Mouse (Mus musculus): ENCODE data around the gene Tanc1. TPM values are rescaled to one million over a fixed set of nuclear protein-coding genes. Genes with fewer than 3 reads are reported as not detected.

Gene Tanc1
- polyA plus RNA-seq, 1 experiment from 2014 or later = 5.8 TPM

DNA sequence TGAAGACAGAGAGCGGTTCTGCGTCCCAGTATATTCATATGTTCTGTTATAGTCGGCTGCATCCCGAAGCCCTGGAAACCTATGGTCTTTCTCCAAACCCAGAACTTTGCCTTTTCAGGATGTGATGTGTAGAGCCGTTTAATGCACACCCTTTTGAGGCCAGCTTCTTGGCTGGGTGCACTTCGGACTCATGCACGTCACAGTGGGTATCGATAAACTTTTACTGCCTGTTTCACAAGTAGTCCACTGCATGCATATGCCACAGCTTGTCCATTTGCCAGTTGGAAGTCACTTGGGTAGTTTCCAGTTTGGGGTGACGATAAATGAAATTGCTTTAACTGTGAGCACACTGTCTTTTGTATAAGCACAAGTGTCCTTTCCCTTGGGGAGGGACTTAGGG lies 135.9 kb downstream of the Tanc1 start:
- H3K4me3 ChIP-seq (ENCODE audit: inconsistent target) = no peak overlapping the region

DNA sequence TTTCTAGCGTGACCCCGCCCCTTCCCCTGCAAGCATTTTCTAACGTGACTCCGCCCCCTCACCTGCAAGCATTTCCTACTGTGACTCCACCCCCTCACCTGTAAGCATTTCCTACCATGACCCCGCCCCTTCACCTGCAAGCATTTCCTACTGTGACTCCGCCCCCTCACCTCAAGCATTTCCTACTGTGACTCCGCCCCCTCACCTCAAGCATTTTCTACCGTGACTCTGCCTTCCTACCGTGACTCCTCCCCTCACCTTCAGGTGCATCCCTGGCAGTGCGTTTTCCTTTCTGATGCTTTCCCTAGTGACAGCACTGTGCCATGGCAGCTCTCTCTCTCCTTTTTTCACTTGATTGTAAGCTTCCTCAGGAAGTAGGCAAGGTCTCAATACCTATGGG lies 137.5 kb downstream of the Tanc1 start:
- no peaks in the 10 kb centered on the region for H3K79me2 ChIP-seq (ENCODE audit: inconsistent target)
- 44% methylated on average over 9 of the region's 10 CpGs for WGBS (ENCODE audit: missing documents)

More for the DNA sequence above, 135.9 kb downstream of the Tanc1 start:
- WGBS (ENCODE audit: missing documents) = 94% methylated on average over 9 of the region's 9 CpGs
- H3K27ac ChIP-seq = no peak overlapping the region
- H3K79me2 ChIP-seq (ENCODE audit: inconsistent target) = no peaks in the 10 kb centered on the region
- no peaks in the 10 kb centered on the region for H3K36me3 ChIP-seq (ENCODE audit: inconsistent target)

DNA sequence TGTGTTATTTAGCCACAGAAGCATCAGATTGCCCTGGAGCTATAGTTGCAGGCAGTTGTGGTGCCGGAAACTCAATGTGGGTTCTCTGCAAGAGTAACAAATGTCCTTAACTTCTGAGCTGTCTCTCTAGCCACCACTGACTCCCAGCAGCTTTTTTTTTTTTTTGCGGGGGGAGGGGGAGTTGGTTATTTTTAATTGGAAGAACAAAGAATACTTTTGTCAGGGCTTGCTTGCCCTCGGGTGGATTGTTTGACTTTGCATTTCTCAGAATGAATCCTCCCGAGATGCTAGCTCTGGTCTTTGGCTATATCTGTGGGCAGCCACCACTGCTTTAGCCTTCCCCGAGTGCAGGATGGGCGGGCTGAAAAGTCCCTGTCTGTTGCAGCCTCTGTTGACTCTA lies 139.3 kb downstream of the Tanc1 start:
- no peak overlapping the region for H3K27ac ChIP-seq

More for the DNA sequence above, 137.5 kb downstream of the Tanc1 start:
- H3K36me3 ChIP-seq (ENCODE audit: inconsistent target) = no peaks in the 10 kb centered on the region
- H3K27ac ChIP-seq = no peak overlapping the region
- H3K4me3 ChIP-seq (ENCODE audit: inconsistent target) = no peak overlapping the region

DNA sequence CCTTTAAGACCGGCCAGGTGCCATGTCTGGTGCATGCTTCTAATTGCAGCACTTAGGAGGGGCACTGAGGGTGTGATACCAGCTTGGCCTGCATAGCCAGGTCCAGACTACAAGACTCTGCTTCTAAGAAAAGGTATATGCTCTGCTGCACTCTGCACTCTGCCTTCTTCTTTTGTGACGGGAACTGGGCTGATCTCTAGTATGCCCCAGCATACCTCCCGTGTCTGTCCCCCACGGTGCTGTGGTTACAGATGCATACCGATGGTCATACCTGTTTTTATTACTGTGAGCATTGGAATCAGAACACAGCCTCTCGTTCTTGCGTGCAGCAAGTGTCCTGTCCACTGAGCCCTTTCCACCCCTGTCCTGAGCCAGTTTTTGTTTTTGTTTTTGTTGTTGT lies 140.3 kb downstream of the Tanc1 start:
- Histone ChIP-seq H3K79me2 (ENCODE audit: inconsistent target) (no peaks in the 10 kb centered on the region), H3K27ac (no peak overlapping the region), H3K36me3 (ENCODE audit: inconsistent target) (no peaks in the 10 kb centered on the region), H3K4me3 (ENCODE audit: inconsistent target) (no peak overlapping the region)
- WGBS (ENCODE audit: missing documents) = 85% methylated on average over 7 of the region's 7 CpGs

More for the DNA sequence above, 139.3 kb downstream of the Tanc1 start:
- Histone ChIP-seq H3K79me2 (ENCODE audit: inconsistent target) (no peaks in the 10 kb centered on the region), H3K36me3 (ENCODE audit: inconsistent target) (no peaks in the 10 kb centered on the region), H3K4me3 (ENCODE audit: inconsistent target) (no peak overlapping the region)
- WGBS (ENCODE audit: missing documents) = 94% methylated on average over 5 of the region's 6 CpGs

DNA sequence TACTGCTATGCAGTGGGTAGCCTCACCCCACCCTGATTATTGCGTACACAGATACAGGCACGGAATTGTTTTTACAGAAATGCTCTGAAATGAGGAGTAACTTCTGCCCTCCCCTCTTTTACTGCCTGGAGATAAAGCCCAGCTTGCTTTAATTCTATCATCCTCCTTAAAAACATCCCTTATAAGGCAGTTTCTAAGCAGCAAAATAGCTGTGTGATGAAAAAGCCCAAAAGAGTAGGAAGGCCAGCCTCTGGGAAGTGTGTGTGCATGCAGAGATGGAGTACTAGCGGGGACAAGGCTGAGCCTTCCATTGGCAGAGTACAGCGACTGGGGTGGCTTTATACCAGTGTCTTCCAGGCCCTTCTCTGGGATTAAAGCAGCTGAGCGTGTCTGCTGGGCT lies 140.9 kb downstream of the Tanc1 start:
- H3K79me2 ChIP-seq (ENCODE audit: inconsistent target) = no peaks in the 10 kb centered on the region
- no peaks in the 10 kb centered on the region for H3K36me3 ChIP-seq (ENCODE audit: inconsistent target)
- WGBS (ENCODE audit: missing documents) = 93% methylated on average over 5 of the region's 5 CpGs
- no peak overlapping the region for H3K27ac ChIP-seq
- no peak overlapping the region for H3K4me3 ChIP-seq (ENCODE audit: inconsistent target)

DNA sequence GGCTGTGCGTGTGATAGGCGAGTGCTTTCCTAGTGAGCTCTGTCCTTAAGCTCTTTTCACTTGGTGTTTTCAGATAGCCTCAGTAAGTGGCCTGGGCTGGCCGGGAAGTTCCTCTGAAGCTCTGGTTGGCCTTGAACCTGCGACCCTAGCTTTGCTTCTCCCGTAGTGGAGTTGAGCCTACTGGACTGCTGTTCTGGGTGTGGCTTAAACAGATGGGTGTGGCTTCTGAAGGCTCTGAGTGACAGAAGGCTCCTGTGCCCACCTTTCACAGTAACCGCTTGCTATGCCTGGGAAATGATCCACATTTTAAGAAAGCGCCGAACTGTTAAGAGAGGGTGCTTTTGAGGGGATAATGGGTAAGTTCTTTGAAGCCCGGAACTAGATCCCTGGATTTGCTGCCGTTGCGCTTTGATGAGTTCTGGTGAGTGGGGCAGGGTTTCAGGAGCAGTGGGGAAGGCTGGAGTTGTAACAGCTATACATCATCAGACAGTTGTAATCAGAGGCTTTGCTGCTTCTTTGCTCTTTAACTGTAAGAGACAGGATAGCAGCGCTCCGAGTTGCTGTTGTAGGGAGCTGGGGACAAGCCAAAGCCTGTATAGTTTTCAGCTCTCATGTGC lies 144.4 kb downstream of the Tanc1 start:
- no peak overlapping the region for H3K27ac ChIP-seq
- H3K36me3 ChIP-seq (ENCODE audit: inconsistent target) = no peaks in the 10 kb centered on the region
- no peak overlapping the region for H3K4me3 ChIP-seq (ENCODE audit: inconsistent target)
- no peaks in the 10 kb centered on the region for H3K79me2 ChIP-seq (ENCODE audit: inconsistent target)
- 91% methylated on average over 13 of the region's 13 CpGs for WGBS (ENCODE audit: missing documents)

DNA sequence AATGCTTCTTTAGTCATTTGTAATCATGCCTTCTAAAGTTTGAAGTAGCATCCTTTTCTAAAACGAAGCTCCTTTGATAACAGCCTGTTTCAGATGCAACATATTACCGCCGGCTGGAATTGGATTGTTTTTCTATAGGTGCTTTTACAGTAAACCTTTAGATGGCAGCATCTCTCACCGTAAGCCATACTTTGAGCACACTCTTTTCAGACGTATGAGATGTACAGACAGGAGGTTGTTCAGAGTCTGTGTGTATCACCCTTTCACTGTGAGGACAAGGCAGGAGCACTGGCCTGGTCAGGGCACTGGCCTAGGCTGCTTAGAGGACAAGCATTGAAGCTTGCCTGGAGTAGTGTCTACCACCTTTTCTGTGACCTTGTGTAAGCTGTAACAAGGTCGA lies 145.2 kb downstream of the Tanc1 start:
- H3K4me3 ChIP-seq (ENCODE audit: inconsistent target) = no peak overlapping the region
- no peaks in the 10 kb centered on the region for H3K36me3 ChIP-seq (ENCODE audit: inconsistent target)
- H3K27ac ChIP-seq = no peak overlapping the region
- H3K79me2 ChIP-seq (ENCODE audit: inconsistent target) = no peaks in the 10 kb centered on the region
- WGBS (ENCODE audit: missing documents) = 75% methylated on average over 6 of the region's 6 CpGs

DNA sequence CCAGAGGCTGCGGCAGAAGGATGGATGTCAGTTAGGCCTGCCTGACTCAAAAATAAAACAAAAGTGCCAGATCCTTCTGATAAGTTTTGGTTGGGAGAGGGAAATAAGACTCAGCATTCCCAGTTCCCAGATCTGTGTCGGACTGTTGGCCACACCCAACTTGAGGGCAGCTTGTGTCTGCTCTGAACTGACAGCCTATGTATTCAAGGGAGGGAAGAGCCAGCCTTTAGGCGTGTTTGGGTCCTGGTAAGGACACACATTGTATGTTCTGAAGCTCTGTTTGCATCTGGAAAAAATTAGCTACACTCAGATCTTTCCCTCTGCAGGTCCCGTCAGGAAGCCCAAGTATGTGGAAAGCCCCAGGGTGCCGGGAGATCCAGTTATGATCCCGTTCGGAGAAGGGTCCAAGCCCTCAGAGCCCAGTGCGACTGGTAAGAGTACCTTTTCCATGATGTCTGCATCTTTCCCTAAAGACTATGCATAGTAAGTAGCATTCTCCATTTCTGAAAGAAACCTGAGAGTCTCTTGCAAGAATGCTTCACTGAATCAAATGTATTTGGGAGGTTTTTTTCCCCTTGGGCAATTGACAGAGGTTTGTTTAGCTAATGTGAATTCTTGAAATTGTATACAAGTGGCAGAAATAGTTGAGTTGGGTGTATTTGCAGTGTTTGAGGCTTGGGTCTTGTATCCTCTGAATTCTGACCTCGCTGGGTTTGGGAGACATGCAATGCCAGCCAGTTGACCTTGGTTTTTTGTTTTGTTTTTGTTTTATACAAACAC lies 146.5 kb downstream of the Tanc1 start:
- no peak overlapping the region for H3K27ac ChIP-seq
- no peaks in the 10 kb centered on the region for H3K79me2 ChIP-seq (ENCODE audit: inconsistent target)
- H3K4me3 ChIP-seq (ENCODE audit: inconsistent target) = no peak overlapping the region
- WGBS (ENCODE audit: missing documents) = 98% methylated on average over 9 of the region's 9 CpGs
- no peaks in the 10 kb centered on the region for H3K36me3 ChIP-seq (ENCODE audit: inconsistent target)

DNA sequence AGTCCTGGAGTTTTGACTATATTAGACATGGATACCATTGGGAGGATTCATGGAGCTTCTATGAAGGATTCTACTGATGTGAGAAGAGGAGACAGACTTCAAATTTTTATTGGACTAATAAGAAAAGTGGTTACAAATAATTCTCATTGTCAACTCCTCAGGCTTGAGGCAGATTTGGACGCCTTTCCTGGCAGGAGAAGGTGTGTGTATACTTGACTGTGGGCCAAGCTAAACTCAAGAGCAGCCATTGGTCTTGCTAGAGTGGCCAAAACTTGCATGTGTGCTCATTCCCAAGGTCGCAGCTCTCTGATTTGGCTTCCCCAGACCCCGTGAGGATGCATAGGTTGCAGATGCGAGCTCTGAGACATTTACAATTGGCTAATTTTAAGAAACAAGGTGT lies 148.9 kb downstream of the Tanc1 start:
- Histone ChIP-seq H3K79me2 (ENCODE audit: inconsistent target) (no peaks in the 10 kb centered on the region), H3K36me3 (ENCODE audit: inconsistent target) (no peaks in the 10 kb centered on the region), H3K4me3 (ENCODE audit: inconsistent target) (no peak overlapping the region), H3K27ac (no peak overlapping the region)
- 96% methylated on average over 4 of the region's 4 CpGs for WGBS (ENCODE audit: missing documents)

DNA sequence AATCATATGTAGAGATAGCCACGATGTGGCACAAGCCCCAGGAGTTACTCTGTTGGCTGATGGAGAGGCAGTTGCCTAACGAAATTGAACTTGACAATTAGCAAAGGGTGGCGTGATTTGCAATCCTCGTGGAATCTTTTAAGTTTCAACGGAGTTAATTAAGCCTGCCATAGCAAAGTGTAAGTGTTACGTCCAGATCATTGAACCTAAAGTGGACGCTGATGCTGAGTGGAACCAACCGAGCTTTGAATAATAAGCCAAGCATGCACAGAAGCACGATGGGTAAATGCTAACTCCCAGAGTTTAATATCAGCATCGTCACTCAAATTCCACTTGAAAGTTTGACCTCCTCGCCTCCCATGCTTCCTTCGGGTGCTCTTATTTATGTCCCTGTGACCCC lies 149.3 kb downstream of the Tanc1 start:
- 92% methylated on average over 12 of the region's 12 CpGs for WGBS (ENCODE audit: missing documents)
- H3K36me3 ChIP-seq (ENCODE audit: inconsistent target) = no peaks in the 10 kb centered on the region
- no peak overlapping the region for H3K4me3 ChIP-seq (ENCODE audit: inconsistent target)
- H3K79me2 ChIP-seq (ENCODE audit: inconsistent target) = no peaks in the 10 kb centered on the region
- no peak overlapping the region for H3K27ac ChIP-seq

DNA sequence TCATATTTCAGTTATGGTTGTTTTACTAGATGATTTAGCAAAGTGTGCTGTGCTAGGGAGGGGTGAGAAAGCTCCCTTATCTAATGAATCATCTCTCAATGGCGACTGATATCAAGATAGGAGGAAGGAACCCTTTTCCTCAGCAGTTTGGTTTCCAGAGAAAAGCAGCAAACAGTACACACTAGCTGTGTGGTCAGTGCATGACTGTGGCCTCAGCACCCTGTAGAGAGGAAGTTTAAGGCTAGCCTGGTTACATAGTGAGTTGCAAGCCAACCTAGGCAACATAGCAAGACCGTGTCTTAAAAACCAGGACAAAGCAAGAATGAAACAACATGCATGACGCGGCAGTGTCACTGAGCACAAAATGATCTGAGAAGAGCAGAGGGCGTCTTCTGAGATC lies 150.4 kb downstream of the Tanc1 start:
- Histone ChIP-seq H3K36me3 (ENCODE audit: inconsistent target) (no peaks in the 10 kb centered on the region), H3K4me3 (ENCODE audit: inconsistent target) (no peak overlapping the region), H3K79me2 (ENCODE audit: inconsistent target) (no peaks in the 10 kb centered on the region), H3K27ac (no peak overlapping the region)
- WGBS (ENCODE audit: missing documents) = 66% methylated on average over 5 of the region's 5 CpGs

DNA sequence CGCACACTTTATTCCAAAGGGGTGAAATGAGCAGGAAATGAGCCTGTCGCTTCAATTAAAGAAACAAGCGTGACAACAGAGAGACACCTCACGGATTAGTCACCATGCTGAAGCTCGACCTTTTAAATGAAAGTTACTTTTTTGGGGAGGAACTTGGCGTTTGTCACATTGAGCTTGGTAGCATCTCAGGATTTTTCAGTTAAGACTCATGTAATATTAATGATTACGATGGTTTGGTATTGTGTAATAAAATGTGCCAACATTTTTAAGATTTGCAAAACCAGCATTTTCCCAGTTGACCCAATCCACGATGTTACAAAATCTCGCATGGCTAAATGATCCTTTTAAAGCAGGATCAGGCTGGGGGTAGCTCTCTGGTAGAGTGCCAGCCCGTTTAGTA lies 153.8 kb downstream of the Tanc1 start:
- Histone ChIP-seq H3K4me3 (ENCODE audit: inconsistent target) (no peak overlapping the region), H3K27ac (no peak overlapping the region), H3K36me3 (ENCODE audit: inconsistent target) (no peaks in the 10 kb centered on the region), H3K79me2 (ENCODE audit: inconsistent target) (no peaks in the 10 kb centered on the region)
- 63% methylated on average over 10 of the region's 10 CpGs for WGBS (ENCODE audit: missing documents)

DNA sequence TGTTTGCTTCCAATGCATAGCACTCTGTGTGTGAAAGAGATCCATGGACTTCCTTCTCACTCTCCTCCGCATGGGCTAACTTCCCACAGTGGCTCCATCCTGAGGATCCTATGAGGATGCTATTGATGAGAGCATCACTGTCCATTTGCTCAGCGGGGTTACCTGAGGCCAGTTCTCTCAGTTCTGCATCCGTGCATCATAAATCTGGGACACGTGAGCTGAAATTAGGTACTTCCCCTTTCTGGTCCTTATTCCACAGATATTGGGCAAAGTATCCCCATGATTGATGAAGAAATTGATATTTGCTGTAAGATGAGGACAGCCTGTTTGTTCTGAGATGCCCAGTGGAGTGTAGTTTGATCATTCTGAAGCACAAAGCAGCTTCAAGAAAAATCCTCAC lies 156.1 kb downstream of the Tanc1 start:
- no peaks in the 10 kb centered on the region for H3K36me3 ChIP-seq (ENCODE audit: inconsistent target)
- no peak overlapping the region for H3K4me3 ChIP-seq (ENCODE audit: inconsistent target)
- 79% methylated on average over 4 of the region's 4 CpGs for WGBS (ENCODE audit: missing documents)
- H3K79me2 ChIP-seq (ENCODE audit: inconsistent target) = no peaks in the 10 kb centered on the region
- no peak overlapping the region for H3K27ac ChIP-seq

DNA sequence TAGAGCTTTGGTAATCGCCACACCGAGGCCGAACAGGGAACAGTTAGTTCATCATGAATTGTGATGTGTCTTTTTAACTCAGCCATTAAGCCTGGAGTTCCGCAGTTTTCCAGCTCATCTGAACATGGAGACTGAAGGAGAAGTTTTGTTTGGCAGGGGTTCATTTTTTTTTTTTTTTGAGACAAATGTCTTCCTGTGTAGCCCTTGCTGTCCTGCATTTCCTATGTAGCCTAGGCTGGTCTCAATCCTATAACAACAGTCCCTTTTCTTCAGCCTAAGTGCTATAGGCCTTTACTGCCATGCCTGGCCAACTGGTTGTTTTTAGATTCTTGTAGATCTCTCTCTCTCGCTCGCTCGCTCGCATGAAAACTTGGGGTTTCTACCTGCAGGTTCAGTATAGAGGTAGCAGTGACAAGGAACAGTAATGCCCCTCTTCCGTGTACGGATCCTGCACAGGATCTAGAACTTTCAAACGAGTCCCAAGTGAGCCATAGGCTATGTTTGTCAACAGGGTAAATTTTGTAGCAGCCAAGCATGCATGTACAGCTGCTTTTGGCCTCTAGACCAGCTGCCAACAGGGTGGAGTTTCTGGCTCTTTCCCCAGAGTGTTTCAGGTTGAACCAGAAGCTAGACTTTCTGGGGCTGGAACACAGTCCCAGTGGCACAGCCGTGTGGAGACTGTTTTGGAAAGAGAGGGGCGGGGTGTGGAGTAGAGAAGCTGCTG lies 157.0 kb downstream of the Tanc1 start:
- Histone ChIP-seq H3K36me3 (ENCODE audit: inconsistent target) (no peaks in the 10 kb centered on the region), H3K27ac (no peak overlapping the region), H3K79me2 (ENCODE audit: inconsistent target) (no peaks in the 10 kb centered on the region), H3K4me3 (ENCODE audit: inconsistent target) (no peak overlapping the region)
- 89% methylated on average over 13 of the region's 13 CpGs for WGBS (ENCODE audit: missing documents)

DNA sequence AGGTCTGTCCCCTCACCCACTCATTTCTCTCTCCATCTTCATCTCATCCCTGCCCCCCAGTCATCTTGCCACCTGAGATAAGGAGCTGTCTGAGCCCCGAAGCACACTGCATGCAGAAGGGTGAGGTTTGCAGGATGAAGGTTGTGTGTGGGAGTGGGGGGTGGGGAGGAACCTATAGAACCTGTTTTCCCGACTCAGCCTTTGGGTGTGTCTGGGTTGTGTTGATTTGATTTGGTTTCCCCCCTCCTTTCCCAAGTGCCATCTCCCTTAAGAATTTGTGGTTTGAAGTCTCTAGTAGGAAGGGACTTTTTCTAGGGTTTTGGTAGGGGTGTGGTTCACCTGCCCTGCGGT lies 157.5 kb downstream of the Tanc1 start:
- Histone ChIP-seq H3K36me3 (ENCODE audit: inconsistent target) (no peaks in the 10 kb centered on the region), H3K27ac (no peak overlapping the region), H3K79me2 (ENCODE audit: inconsistent target) (no peaks in the 10 kb centered on the region), H3K4me3 (ENCODE audit: inconsistent target) (no peak overlapping the region)
- 93% methylated on average over 3 of the region's 3 CpGs for WGBS (ENCODE audit: missing documents)

Measured in macrophage (primary cell).